Mouse (Mus musculus) thymus, postnatal 10 days (tissue): ENCODE results near the gene Rapgef2.
A peak's percentile ranks its signal among the peaks of the same experiment; 100 is the strongest.
"Not testable (repeated sequence)": the region's sequence is repeated elsewhere in the genome, so short reads cannot be mapped to it uniquely, and the experiment has no call there.

Experiments used
- DNase-seq, 2 experiments: peaks; one replicate each; pipeline ENCODE4 v3.0.0; 2021; ENCODE audit warnings: low spot score in 2 of 2

The Rapgef2 gene

GRCm38 (mm10) chr3:79233478-79234415 lies 52.6 kb downstream of the Rapgef2 start:
- DNase-seq: no peak

GRCm38 (mm10) chr3:79230718-79231117 lies 55.6 kb downstream of the Rapgef2 start:
- DNase-seq: no peak

- no peak for DNase-seq
Observed at GRCm38 (mm10) chr3:79229546-79229945, 56.8 kb downstream of the Rapgef2 start.

DNA sequence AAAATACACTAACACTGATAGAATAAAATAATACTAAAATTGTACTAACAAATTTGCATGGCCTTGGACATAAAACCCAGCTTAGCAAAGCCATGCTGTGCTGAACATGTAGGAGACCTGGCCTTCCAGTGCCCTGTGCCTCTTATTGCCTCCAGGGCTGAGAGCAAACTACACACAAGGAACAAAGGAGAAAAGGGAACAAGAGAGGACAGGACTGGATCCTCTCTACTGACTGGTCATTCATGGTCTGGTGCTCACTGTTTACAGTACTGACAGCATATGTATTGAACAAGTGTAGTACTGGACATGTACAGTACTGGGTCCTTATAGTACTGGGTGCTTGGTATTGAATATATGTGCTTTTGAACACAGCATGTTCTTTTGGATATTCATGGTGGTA lies 58.0 kb downstream of the Rapgef2 start:
- no peak for DNase-seq

GRCm38 (mm10) chr3:79227356-79228088 lies 58.8 kb downstream of the Rapgef2 start:
- no peak for DNase-seq

GRCm38 (mm10) chr3:79226807-79227206 lies 59.5 kb downstream of the Rapgef2 start:
- DNase-seq: not testable (repeated sequence)

GRCm38 (mm10) chr3:79225888-79226287 lies 60.4 kb downstream of the Rapgef2 start:
- no peak for DNase-seq

DNA sequence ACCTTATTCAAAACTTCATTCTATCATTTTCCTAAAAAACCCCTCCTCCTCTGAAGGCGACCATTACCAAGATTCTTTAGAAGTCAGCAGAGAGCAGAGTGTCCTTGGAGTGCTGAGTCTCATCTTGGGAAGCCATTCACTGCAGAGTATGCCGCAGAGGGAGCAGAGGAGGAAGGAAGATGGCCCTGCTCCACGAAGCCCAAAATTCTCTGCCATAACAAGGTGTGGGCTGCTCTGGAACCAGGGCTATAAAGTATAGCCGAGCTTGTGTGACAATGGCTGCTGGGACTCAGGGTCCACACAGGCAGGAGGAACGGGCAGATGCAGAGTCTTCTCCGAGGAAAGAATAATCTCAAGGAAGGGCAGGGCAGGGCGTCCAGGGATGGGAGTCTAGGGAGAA lies 62.0 kb downstream of the Rapgef2 start:
- no peak for DNase-seq

GRCm38 (mm10) chr3:79223281-79223680 lies 63.0 kb downstream of the Rapgef2 start:
- no peak for DNase-seq

- no peak for DNase-seq
Observed at GRCm38 (mm10) chr3:79222192-79222960, 63.9 kb downstream of the Rapgef2 start.

DNA sequence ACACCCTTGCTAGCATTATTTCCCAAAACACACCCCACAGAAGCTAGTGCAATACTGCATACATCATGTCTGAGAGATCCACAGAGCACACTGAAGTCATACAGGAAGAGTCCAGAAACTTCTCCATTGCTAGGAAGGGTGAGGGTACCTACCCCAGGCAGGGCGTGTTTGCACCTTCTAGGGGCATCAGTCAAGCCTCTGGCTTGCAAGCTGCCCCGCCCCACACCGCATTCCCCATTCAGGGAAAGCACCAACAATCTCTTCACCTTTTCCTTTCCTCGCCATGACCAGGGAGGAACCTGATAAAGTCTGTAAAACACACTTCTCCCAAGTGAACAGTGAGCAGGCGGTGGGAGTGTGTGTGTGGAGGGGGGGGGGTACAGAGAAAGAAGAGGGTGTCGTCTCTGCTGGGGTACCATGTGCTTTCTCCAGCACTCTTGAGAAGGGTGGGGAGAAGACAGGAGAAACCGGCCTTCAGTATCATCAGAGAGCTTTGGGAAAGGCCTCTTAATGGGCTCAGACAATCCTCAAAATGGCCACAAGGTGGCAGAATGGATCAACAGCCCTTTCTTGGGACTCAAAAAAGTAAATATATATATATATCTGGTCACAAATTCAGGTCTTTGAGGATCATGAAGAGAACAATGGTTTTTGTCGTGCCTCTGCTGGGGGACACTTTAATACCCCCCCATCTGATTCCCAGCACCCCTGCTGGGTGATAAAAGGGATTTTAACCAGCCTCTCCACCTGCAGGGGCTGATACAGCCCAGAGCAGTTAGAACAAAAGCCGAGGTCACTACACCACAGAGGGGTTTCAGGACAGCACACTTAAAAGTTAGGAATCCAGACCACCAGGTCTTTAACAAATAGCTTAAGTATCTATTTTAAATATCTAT lies 64.8 kb downstream of the Rapgef2 start:
- DNase-seq: peak; percentile 34 to 65

DNA sequence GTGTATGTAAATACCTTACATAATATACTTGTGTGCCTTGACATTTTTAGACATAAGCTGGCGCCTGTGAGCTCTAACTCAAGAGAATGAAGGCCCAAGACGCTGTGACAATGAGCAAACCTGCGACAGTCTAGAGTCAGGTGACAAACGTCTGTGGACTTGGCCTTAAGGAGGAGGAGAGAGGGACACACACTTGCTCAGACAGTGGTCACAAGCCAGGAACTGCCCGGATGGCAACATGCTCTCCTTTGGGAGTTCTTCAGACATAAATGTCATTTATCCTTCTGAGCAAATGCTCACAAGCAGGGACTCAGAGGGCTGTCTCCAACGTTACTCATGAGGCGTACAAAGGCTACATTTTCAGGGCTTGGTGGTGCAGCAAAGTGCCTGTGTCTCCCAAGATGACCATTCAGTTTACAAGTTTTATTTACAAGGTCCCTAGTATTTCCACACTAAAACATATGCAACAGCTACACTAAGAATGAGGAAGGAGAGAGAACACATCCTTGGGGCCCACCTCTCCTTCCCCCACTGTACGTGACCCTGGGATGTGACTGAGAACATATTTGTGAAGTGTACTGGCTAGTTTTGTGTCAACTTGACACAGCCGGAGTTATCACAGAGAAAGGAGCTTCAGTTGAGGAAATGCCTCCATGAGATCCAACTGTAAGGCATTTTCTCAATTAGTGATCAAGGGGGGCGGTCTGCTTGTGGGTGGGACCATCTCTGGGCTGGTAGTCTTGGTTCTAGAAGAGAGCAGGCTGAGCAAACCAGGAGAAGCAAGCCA lies 67.0 kb downstream of the Rapgef2 start:
- DNase-seq: no peak

GRCm38 (mm10) chr3:79218566-79219051 lies 67.7 kb downstream of the Rapgef2 start:
- DNase-seq: no peak

- no peak for DNase-seq
Observed at GRCm38 (mm10) chr3:79210243-79210642, 76.1 kb downstream of the Rapgef2 start.

GRCm38 (mm10) chr3:79207216-79207615 lies 79.1 kb downstream of the Rapgef2 start:
- no peak for DNase-seq

DNA sequence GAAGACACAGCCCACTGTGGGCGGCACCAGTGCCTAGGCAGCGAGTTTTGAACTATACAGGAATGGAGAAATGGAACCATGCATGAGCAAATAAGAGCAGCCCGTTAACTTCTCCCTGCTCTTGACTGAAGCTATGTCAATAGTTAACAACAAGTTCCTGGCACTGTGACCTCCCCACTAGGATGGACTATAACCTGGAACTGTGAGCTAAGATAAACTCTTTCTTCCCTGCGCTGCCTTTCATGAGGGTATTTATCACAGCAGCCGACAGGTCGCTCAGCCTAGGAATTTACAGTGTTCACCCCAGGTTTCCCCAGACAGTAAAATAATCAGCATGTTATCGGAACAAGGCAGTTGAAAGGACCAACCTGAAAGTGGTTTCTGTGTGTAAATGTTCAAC lies 79.8 kb downstream of the Rapgef2 start:
- no peak for DNase-seq

DNA sequence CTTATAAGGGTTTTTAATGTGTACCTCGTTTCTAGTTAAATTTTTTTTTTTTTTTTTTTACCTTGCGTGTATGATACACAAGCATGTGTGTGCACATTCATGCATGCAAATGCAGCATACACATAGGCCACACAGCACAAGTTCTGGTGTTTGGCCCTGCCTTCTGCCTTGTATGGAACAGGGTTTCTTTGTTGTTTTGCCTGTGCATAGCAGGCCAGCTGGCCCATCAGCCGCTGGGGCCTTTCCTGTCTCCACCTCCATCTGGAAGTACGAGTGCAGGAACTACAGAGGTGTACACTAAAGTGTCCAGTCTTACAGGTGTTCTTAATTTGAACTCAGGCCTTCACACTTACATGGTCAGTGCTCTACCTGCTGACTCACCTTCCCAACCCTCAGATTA lies 80.3 kb downstream of the Rapgef2 start:
- DNase-seq: no peak

DNA sequence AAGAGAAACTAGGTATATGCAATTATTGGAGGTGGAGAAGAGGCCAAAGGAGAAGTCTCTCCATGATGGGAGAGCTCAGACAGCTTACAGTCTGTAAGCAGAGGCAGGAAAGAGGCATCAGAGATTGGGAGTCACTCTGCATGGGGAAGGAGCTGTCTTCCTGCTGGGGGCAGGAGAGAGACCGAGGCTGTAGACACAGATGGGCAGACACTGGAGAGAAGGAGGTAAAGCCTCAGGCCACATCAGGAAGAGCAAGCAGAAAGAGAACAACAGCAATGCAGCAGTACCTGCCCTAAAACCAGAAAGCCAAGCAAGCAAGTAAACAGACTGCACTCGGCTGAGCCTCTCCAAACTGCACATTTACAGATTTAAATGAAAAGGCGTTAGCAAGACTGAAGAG lies 81.2 kb downstream of the Rapgef2 start:
- DNase-seq: no peak

GRCm38 (mm10) chr3:79204261-79204660 lies 82.1 kb downstream of the Rapgef2 start:
- DNase-seq: no peak

DNA sequence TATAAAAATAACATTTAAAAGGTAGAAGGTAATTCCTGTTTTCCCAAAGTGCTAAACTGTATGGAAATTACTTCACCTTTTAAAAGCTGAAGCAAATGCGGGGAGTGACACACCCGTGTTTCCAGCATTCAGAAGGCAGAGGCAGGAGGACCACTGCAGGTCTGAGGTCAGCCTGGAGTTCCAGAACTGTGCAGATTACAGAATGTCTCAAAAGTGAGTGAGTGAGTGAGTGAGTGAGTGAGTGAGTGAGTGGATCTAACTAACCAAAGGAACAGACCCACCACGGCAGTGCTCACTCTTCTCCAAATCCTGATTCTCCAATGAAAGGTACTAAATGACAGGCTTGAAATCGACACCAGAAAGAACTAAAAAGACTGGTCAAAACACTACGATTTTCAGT lies 82.5 kb downstream of the Rapgef2 start:
- DNase-seq: no peak
